Mouse (Mus musculus) spleen, postnatal 4 days (tissue): Measurements from ENCODE around the gene Rps27rt.
"Not testable (repeated sequence)": the region's sequence is repeated elsewhere in the genome, so short reads cannot be mapped to it uniquely, and the experiment has no call there.

Source experiments
- DNase-seq, 2 experiments: peaks; one replicate each; pipeline ENCODE4 v3.0.0; 2022; ENCODE audit warnings: low spot score in 2 of 2

Rps27rt gene

GRCm38 (mm10) chr9:114982689-114983360 lies at the start of gene Rps27rt:
Gene Rps27rt, minus strand, starts transcription at chr9:114982739.
- DNase-seq, result no peak

DNA sequence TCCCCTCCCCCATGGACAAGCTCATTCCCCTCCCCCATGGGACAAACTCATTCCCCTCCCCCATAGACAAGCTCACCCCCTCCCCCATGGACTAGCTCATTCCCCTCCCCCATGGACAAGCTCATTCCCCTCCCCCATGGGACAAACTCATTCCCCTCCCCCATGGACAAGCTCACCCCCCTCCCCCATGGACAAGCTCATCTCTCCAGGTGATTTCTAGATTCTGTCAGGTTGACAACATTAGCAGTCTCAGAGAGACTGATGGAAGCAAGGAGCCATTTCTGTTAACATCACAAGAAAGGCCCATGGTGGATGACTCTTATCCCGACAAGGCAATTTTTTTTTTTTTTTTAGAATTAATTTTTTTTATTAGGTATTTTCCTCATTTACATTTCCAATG lies 48.5 kb upstream of the Rps27rt start:
- not testable (repeated sequence) for DNase-seq

DNA sequence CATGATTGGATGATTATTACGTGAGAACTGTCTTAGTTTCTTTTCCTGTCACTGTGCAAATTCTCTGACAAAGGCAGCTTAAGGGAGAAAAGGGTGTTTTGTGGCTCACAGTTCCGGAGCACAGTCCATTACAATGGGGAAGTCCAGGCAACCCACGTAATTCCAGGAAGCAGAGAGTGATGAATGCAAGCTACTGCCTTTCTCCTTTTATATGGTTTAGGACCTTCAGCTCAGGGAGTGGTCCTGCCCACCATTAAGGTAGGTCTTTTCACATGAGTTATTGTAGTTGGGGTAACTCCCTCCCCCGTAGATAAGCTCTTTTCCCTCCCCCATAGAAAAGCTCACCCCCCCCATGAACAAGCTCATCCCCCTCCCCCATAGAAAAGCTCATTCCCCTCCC lies 48.0 kb upstream of the Rps27rt start:
- no peak for DNase-seq

GRCm38 (mm10) chr9:115029307-115029706 lies 46.8 kb upstream of the Rps27rt start:
- no peak for DNase-seq

DNA sequence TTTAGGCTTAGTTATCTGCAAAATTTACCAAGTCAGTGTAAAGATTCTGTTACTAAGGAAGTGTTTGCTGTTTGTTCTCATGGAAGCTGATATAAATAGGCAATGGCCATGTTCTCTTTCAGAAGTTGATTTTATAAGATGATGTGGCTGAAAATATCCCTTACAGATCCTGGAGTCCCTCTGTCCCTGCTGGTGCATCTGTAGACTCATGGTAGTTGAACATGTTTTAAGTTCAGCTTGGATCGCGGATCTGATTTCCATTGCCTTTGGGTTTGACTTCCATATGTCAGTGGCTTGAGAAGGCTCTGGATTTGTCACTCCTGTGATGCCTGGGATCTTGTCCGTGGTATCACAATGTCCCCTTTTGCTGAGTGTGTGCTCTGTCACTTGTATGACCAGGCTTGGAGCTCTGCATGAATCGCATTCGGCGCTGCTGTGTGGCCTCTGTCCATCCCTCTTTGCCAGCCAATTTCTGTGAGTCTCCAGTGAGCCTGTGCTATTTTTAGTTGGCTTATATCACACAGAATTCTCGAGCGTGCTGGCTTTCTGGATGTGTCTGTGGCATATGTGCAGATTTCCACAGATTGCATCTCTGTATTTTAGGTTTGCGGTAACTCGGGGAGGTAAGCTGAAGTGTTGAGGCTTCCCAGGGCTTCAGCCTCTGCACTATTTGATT lies 41.3 kb upstream of the Rps27rt start:
- no peak for DNase-seq

GRCm38 (mm10) chr9:115023137-115023536 lies 40.6 kb upstream of the Rps27rt start:
- no peak for DNase-seq

- no peak for DNase-seq
These were observed 38.9 kb upstream of the Rps27rt start for GRCm38 (mm10) chr9:115021419-115021818.

DNA sequence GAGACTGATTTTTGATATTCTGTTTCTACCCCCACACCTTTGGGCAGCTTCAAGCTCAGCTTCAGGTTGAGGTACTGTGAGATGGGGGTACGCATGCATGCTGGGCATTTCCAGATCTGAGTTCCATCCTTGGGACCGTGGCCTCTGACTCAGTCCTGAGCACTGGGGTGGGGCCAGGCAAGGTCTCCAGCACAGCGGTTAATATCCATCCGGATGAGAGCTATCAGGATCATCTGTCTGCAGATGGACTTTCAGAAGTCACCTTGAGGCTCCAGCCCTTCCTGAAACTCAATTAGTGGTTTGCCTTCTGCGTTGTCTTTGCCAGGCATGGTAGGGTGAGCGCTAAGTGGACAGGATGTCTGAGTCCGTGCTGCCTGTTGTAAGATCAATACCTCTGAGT lies 37.6 kb upstream of the Rps27rt start:
- no peak for DNase-seq

GRCm38 (mm10) chr9:115012367-115012766 lies 29.8 kb upstream of the Rps27rt start:
- DNase-seq, result no peak

DNA sequence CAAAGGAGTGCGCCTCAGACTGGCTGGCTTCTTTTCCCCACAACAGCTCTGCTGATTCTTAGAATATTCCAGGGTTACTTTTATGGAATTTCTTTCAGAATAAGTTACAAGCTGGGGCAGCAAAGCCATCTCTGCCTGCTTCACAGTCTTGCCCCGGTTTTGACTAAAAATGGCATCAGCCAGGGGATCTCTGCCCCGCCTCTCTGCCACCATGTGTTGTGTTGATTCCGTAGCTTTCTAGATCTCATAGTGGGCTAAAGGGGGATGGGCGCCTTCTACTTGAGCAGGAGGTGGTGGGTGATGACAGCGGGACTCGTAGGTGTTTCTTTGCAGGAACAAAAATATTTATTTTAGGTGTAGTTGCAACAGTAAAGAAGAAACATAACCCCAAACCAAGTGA lies 25.7 kb upstream of the Rps27rt start:
- DNase-seq, result no peak

- no peak for DNase-seq
These were observed 25.2 kb upstream of the Rps27rt start for GRCm38 (mm10) chr9:115007776-115008175.

GRCm38 (mm10) chr9:115005446-115005845 lies 22.9 kb upstream of the Rps27rt start:
- DNase-seq, result no peak

DNA sequence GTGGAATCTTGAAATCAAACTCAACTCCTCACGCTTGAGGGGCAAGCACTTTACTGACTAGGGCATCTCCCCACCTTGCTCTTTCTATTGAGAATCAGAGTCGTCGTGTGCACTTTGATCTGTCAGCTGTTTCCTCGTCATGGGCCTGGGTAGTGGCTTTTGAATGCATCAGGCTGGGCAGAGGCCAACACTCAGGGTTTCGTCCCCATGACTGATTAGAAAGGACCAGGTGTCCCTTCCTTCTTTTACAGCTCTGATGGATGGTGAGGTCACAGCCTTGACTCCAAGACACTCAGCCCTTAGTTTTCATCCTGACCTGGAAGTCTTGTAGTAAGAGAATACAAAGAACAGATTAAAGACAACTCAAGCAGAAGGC lies 17.2 kb upstream of the Rps27rt start:
- DNase-seq, result no peak

DNA sequence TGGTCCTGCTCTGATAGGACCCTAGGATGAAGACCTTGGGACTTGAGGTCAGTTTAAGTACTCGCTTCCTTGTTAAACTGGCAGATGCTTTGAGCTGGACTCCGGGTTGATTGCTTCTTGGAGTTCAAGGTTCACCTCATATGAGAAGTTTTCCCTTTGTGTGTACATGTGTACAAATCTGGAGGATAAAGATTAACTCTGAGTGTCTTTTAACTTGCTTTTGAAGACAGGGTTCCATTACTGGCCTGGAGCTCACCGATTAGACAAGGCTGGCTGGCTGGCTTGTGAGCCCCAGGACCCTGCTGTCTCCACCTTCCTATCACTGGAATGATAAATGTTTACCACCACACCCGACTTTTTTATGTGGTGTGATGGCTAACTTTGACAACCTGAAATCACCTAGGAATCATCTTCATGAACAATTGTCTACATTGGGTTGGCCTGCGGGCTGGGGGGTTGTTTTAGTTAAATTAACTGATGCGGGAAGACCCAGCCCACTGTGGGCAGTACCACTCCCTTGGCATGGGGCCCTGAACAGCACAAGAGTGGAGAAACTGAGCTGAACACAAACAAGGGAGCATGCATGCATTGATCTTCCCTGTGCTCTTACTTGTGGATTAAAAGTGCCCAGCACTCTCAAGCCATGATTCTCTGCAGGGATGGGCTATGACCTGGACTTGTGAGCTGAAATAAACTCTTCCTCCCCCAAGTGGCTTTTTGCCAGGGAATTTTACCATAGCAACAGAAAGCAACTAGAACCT lies 16.7 kb upstream of the Rps27rt start:
- no peak for DNase-seq

- no peak for DNase-seq
These were observed 13.9 kb upstream of the Rps27rt start for GRCm38 (mm10) chr9:114996489-114996888.

DNA sequence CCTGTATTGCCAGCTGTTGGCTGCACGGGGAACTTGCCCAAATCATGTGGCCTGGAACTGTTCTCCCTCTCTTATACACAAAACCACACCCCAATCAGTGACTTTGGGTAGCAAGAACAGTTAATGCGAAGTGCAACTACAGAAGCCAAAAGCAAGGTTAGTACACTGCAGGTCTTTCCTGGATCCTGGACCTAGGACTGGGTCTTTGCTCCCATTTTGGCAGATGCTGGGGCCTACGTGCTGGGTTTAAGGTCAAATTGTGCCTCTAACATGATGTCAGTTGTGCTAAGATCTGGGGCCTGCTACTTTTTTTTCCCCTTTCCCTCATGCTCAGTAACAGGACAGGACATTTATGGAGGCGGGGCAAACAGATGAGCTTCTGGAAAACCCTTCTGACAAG lies 13.2 kb upstream of the Rps27rt start:
- DNase-seq, result no peak

DNA sequence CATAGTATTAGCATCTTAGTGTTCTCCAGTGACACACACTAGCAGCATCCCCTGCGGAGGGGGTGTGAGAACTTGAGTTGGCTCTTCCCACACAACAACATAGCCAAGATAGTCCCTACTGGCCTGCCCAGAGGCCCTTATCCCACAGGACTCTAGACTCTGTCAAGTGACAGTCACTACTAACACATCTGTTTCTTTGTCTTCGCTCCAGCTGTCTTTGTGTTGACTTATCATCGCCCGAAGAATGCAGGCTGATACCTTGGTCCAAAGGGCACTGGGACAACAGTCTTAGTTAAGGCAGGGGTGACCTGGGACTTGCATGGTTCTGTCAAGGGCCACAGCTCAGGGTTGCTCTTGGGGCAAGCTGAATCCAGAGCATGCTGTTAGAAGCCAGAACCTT lies 12.7 kb upstream of the Rps27rt start:
- no peak for DNase-seq

DNA sequence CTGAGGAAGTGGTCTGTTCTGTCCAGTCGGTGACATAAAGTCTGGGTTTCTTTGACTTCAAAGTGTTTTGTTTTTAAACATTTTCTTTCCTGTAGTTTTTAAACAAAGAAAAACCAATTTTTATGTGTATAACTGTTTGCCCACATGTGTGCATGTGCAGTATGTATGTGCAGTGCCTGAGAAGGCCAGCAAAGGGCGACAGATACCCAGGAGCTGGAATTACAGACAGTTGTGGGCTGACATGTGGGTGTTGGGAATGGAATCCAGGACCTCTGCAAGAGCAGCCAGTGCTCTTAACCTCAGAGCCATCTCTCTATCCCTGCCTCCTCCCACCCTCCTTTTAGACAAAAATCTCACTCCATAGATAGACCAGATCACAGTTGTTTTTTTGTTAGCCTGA lies 10.0 kb upstream of the Rps27rt start:
- DNase-seq, result no peak

DNA sequence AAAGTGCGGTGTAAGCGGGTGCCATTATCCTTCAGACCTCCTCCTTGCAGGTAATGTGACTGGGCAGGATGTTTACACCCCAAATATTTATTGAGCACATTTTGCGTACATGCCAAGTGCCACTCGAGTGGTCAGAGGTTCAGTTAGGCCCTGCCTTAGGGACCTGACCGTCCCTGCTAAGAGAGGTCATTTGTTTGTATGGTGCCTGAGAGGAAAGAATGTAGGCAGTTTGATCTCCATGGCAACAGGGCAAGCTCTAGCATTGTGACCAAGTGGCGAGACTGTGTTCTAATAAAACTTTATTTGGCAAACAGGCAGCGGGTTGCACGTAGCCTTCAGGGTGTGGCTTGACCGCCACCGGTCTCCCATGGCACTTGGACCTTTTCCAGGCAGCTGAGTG lies 7.9 kb upstream of the Rps27rt start:
- DNase-seq, result no peak

GRCm38 (mm10) chr9:114988610-114989327 lies 6.2 kb upstream of the Rps27rt start:
- DNase-seq, result no peak

DNA sequence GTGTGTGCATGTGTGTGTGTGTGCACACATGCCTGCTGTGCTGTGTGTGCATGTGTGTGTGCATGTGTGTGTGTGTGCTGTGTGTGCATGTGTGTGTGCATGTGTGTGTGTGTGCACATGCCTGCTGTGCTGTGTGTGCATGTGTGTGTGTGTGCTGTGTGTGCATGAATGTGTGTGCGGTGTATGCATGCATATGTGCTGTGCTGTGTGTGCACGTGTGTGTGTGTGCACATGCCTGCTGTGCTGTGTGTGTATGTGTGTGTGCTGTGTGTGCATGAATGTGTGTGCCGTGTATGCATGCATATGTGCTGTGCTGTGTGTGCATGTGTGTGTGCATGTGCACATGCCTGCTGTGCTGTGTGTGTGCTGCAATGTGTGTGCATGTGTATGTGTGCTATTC lies 5.5 kb upstream of the Rps27rt start:
- no peak for DNase-seq

DNA sequence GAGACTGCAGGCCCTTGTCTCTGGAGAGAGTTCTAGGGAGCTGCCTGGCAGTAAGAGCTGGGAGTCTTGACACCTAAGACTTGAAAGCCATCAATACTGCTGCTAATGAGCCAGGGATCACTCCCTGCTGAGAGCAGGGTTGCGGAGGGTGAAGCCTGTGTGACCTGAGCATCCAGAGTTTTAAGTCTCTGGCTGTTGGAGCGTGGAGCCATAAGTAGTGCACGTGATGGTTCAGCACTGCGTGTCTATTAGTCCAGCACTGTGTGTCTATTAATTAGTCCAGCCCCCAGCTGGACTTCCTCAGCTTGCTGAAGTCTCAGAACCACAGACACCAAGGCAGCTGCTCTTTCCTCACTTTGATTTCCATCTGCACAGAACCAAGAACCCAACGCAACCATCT lies 3.8 kb upstream of the Rps27rt start:
- no peak for DNase-seq
